Mouse (Mus musculus): ENCODE data around the gene Rtn3. TPM values are rescaled to one million over a fixed set of nuclear protein-coding genes. Genes with fewer than 3 reads are reported as not detected.
"Not testable (repeated sequence)": the region's sequence is repeated elsewhere in the genome, so short reads cannot be mapped to it uniquely, and the experiment has no call there.

Gene Rtn3
- polyA plus RNA-seq, 1 experiment from 2014 or later = 140 TPM

GRCm38 (mm10) chr19:7500701-7501100, 17.6 kb upstream of the Rtn3 start:
- no peaks in the 10 kb centered on the region for H3K36me3 ChIP-seq
- H3K27me3 ChIP-seq (replicated peaks) = no peaks in the 10 kb centered on the region
- no peak for ATAC-seq (ENCODE audit: insufficient read depth, low FRiP score, low read depth)
- WGBS = 97% methylated on average over 1 of the region's 1 CpGs
- no peak overlapping the region for H3K4me2 ChIP-seq
- no peak overlapping the region for H3K4me3 ChIP-seq (replicated peaks)
- H3K9ac ChIP-seq = no peak overlapping the region
- H3K27ac ChIP-seq = no peak overlapping the region
- H3K4me1 ChIP-seq = no peaks in the 10 kb centered on the region
- no peaks in the 10 kb centered on the region for H3K9me3 ChIP-seq

DNA sequence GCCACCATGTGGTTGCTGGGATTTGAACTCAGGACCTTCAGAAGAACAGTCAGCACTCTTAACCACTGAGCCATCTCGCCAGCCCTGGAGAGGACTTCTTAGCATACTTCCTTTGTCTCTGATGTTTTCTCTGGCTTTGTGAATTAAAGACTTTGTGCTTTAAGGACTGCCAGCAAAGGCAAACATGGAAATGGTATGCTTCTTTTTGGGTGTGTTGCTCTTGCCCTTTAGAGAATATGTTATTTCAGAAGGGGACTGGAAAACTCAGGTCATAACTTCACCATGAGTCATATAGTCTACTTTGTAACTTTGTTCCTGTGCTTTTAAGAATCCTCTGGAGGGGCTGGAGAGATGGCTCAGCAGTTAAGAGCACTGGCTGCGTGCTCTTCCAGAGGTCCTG, 15.7 kb upstream of the Rtn3 start:
- H3K9ac ChIP-seq = no peak overlapping the region
- H3K4me3 ChIP-seq (replicated peaks) = no peak overlapping the region
- no peak for ATAC-seq (ENCODE audit: insufficient read depth, low FRiP score, low read depth)
- H3K4me2 ChIP-seq = no peak overlapping the region
- WGBS = 69% methylated on average over 2 of the region's 2 CpGs
- no peak overlapping the region for H3K27ac ChIP-seq
- H3K36me3 ChIP-seq = no peaks in the 10 kb centered on the region
- H3K4me1 ChIP-seq = no peaks in the 10 kb centered on the region
- H3K9me3 ChIP-seq = no peaks in the 10 kb centered on the region
- H3K27me3 ChIP-seq (replicated peaks) = no peaks in the 10 kb centered on the region

DNA sequence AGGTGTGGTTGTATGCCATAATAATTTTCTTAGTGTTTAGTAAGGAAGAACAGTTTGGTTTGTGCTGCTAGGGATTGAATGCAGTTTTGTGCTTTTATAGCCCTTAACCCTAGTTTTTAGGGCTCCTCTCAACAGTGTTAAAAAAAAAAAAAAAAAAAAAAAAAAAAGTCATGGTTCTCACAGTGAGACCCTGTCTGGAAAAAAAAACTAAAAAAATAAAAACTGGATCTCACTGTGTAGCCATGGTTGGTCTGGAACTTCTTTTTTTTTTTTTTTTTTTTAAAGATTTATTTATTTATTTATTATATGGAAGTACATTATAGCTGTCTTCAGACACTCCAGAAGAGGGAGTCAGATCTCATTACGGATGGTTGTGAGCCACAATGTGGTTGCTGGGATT, 13.0 kb upstream of the Rtn3 start:
- ATAC-seq (ENCODE audit: insufficient read depth, low FRiP score, low read depth); H3K9ac ChIP-seq; H3K4me3 ChIP-seq (replicated peaks); H3K27ac ChIP-seq; H3K4me1 ChIP-seq; H3K9me3 ChIP-seq; H3K36me3 ChIP-seq; H3K27me3 ChIP-seq (replicated peaks): not testable (repeated sequence)
- 69% methylated on average over 1 of the region's 1 CpGs for WGBS
- peak overlapping the region; percentile 74; the same call in 1 of the 2 replicates for H3K4me2 ChIP-seq

DNA sequence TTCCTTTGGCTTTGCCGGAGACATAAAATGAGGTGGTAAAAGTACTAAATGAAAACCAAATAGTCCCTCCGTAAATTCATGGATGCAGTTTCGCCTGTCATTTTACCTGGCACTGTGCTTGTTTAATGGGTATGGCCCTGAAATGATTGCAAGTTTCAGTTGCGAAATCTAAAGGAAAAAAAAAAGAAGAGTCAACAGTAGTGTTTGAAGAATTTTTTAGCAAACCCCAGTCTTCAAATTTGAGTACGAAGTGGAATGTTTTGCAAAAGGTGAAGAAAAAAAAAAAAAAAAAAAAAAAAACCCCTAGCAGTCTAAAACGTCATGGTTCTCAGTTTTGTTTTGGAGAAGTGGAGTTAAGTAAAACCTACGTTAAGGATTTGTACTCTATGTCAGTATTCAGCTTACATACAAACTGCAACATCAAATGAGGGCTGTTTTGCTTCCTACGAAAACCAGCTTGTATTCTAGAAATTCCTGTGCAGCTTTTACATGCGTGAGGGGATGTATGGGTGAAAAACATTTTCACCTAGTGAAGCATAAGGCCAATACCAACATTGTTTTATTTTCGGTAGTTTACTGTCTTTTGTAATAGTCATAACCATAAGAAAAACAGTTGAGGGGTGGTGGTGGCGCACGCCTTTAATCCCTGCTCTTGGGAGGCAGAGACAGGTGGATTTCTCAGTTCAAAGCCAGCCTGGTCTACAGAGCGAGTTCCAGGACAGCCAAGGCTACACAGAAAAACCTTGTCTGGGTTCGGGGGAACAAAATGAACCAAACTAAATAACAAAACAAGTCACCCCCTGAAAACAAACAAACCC, 12.3 kb upstream of the Rtn3 start:
- H3K27me3 ChIP-seq (replicated peaks) = no peaks in the 10 kb centered on the region
- peak overlapping the region; percentile 74 for H3K4me2 ChIP-seq
- peak overlapping the region; percentile 83 for H3K4me3 ChIP-seq (replicated peaks)
- WGBS = 34% methylated on average over 14 of the region's 14 CpGs
- peak overlapping the region; percentile 81; the same call in 1 of the 2 replicates for H3K9ac ChIP-seq
- peak overlapping the region; percentile 100 for H3K27ac ChIP-seq
- no peak for ATAC-seq (ENCODE audit: insufficient read depth, low FRiP score, low read depth)
- no peaks in the 10 kb centered on the region for H3K4me1 ChIP-seq
- H3K36me3 ChIP-seq = no peaks in the 10 kb centered on the region
- H3K9me3 ChIP-seq = no peaks in the 10 kb centered on the region

DNA sequence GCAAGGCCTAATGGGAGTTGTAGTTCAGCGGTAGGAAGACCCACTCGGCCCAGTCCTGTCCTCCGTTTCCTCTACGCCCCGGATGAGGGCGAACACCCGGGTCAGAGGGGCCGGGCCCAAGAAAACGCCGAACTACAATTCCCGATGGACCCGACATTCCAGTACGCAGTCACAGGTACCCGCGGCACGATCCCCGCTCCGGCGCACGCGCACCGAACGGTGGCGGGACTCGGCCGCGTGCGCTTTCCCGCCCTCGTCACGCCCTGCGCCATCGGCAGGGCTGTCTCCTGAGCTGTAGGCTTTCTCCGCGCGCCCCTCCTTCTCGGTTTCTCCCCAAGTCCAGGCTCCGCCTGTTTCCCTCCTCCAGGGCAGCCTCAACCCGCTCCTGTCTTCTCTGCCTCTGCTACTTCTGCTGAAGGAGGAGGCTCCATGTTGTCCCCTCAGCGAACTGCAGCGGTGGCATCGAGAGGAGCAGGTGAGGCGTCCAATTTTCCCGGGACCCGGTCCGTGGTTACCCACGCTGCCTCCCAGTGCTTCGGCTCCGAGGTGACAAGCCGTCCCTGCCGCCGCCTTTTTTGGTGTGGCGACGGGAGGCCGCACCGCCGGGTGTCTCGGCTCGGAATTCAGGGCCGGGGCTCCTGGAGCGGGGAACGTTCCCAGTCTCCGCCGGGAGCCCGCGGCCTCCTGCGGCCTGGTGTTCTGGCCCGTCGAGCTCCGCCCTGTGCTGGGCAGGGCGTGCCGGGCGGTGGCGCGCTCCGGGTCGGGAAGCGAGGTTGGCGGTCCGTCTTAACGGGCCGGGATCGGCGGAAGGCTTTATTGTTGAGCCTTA, 11.3 kb upstream of the Rtn3 start:
- WGBS = under 1% methylated on average over 84 of the region's 84 CpGs

GRCm38 (mm10) chr19:7493352-7494186, 10.5 kb upstream of the Rtn3 start, which contains the start of gene Atl3:
Atl3 (plus strand) TSS chr19:7494040.
- H3K9me3 ChIP-seq = no peaks in the 10 kb centered on the region
- ATAC-seq (ENCODE audit: insufficient read depth, low FRiP score, low read depth) = no peak
- H3K9ac ChIP-seq = peak within 1 kb of the TSS; percentile 81
- no peaks in the 10 kb centered on the region for H3K27me3 ChIP-seq (replicated peaks)
- H3K4me3 ChIP-seq (replicated peaks) = peak within 1 kb of the TSS; percentile 83
- peak within 1 kb of the TSS; percentile 74 for H3K4me2 ChIP-seq
- no peaks in the 10 kb centered on the region for H3K36me3 ChIP-seq
- WGBS = 24% methylated on average over 31 of the region's 31 CpGs
- no peaks in the 10 kb centered on the region for H3K4me1 ChIP-seq
- H3K27ac ChIP-seq = peak within 1 kb of the TSS; percentile 100

More for the DNA sequence above, 11.3 kb upstream of the Rtn3 start:
- H3K4me2 ChIP-seq = peak overlapping the region; percentile 74
- peak overlapping the region; percentile 83 for H3K4me3 ChIP-seq (replicated peaks)
- H3K4me1 ChIP-seq = no peaks in the 10 kb centered on the region
- no peaks in the 10 kb centered on the region for H3K36me3 ChIP-seq
- no peaks in the 10 kb centered on the region for H3K27me3 ChIP-seq (replicated peaks)
- peak overlapping the region; percentile 81 for H3K9ac ChIP-seq
- H3K9me3 ChIP-seq = no peaks in the 10 kb centered on the region
- peak; percentile 96 for ATAC-seq (ENCODE audit: insufficient read depth, low FRiP score, low read depth)
- H3K27ac ChIP-seq = peak overlapping the region; percentile 100

GRCm38 (mm10) chr19:7492682-7493081, 9.6 kb upstream of the Rtn3 start:
- Histone ChIP-seq H3K9me3 (no peaks in the 10 kb centered on the region), H3K9ac (no peak overlapping the region), H3K27ac (no peak overlapping the region; the same call in 1 of the 2 replicates), H3K36me3 (no peaks in the 10 kb centered on the region), H3K27me3 (replicated peaks) (no peaks in the 10 kb centered on the region), H3K4me3 (replicated peaks) (no peak overlapping the region), H3K4me1 (no peaks in the 10 kb centered on the region), H3K4me2 (0 out of 2 replicates have a peak overlapping the region, but pooled peaks have one; percentile 5)
- ATAC-seq (ENCODE audit: insufficient read depth, low FRiP score, low read depth) = no peak
- WGBS = 86% methylated on average over 2 of the region's 2 CpGs

- no peaks in the 10 kb centered on the region for H3K27me3 ChIP-seq (replicated peaks)
- no peak overlapping the region for H3K4me2 ChIP-seq
- WGBS = 76% methylated on average over 6 of the region's 6 CpGs
- H3K27ac ChIP-seq = no peak overlapping the region
- H3K9ac ChIP-seq = no peak overlapping the region
- ATAC-seq (ENCODE audit: insufficient read depth, low FRiP score, low read depth) = no peak
- H3K4me1 ChIP-seq = no peaks in the 10 kb centered on the region
- H3K36me3 ChIP-seq = no peaks in the 10 kb centered on the region
- no peak overlapping the region for H3K4me3 ChIP-seq (replicated peaks)
- H3K9me3 ChIP-seq = no peaks in the 10 kb centered on the region
These were observed 8.9 kb upstream of the Rtn3 start for GRCm38 (mm10) chr19:7491960-7492359.

GRCm38 (mm10) chr19:7487680-7488079, 4.6 kb upstream of the Rtn3 start:
- 81% methylated on average over 8 of the region's 8 CpGs for WGBS
- Histone ChIP-seq H3K9ac (no peak overlapping the region), H3K9me3 (no peaks in the 10 kb centered on the region), H3K36me3 (no peaks in the 10 kb centered on the region), H3K4me1 (no peaks in the 10 kb centered on the region), H3K27ac (no peak overlapping the region), H3K27me3 (replicated peaks) (no peaks in the 10 kb centered on the region), H3K4me3 (replicated peaks) (no peak overlapping the region), H3K4me2 (no peak overlapping the region)
- ATAC-seq (ENCODE audit: insufficient read depth, low FRiP score, low read depth) = no peak

- Histone ChIP-seq H3K4me2 (peak overlapping the region; percentile 73), H3K27ac (no peak overlapping the region; the same call in 1 of the 2 replicates), H3K4me1 (peaks cover 9% of the 10 kb centered on the region; the same call in 1 of the 2 replicates), H3K9ac (no peak overlapping the region), H3K4me3 (replicated peaks) (no peak overlapping the region), H3K27me3 (replicated peaks) (no peaks in the 10 kb centered on the region), H3K36me3 (no peaks in the 10 kb centered on the region), H3K9me3 (no peaks in the 10 kb centered on the region)
- 49% methylated on average over 5 of the region's 5 CpGs for WGBS
- ATAC-seq (ENCODE audit: insufficient read depth, low FRiP score, low read depth) = no peak
These were observed 995 bp upstream of the Rtn3 start for GRCm38 (mm10) chr19:7484076-7484475.

- H3K27me3 ChIP-seq (replicated peaks) = no peaks in the 10 kb centered on the region
- no peaks in the 10 kb centered on the region for H3K36me3 ChIP-seq
- ATAC-seq (ENCODE audit: insufficient read depth, low FRiP score, low read depth) = peak; percentile 47; the same call in 1 of the 2 replicates
- under 1% methylated on average over 6 of the region's 6 CpGs for WGBS
- H3K4me3 ChIP-seq (replicated peaks) = peak overlapping the region; percentile 98
- H3K27ac ChIP-seq = peak overlapping the region; percentile 99
- H3K9ac ChIP-seq = peak overlapping the region; percentile 37; the same call in 1 of the 2 replicates
- peak overlapping the region; percentile 73 for H3K4me2 ChIP-seq
- H3K4me1 ChIP-seq = peaks cover 9% of the 10 kb centered on the region; the same call in 1 of the 2 replicates
- H3K9me3 ChIP-seq = no peaks in the 10 kb centered on the region
These were observed 416 bp upstream of the Rtn3 start for GRCm38 (mm10) chr19:7483512-7483882.
